Mouse (Mus musculus) liver, embryonic 18 days (tissue): ENCODE results near the gene Rbms3. TPM values are rescaled to one million over a fixed set of nuclear protein-coding genes. Genes with fewer than 3 reads are reported as not detected.

Experiments used
- polyA plus RNA-seq: library from polyadenylated mRNA; depleted of rRNA; stranded (reverse); fragments of >200 nt; gene quantifications from 2 replicates; pipeline ENCODE4 v1.2.3, GENCODE M21; 2012; rRNA removed

Gene Rbms3
- 1.2 and 1.3 TPM in 2 replicates for polyA plus RNA-seq

GRCm38 (mm10) chr9:117629771-117630170 is at the start of gene Rbms3:
Gene Rbms3 (minus strand): TSS chr9:117629913.

